Mouse (Mus musculus): ENCODE measurements around the gene Slc36a2.
A peak's percentile ranks its signal among the peaks of the same experiment; 100 is the strongest.
"Not testable (repeated sequence)": the region's sequence is repeated elsewhere in the genome, so short reads cannot be mapped to it uniquely, and the experiment has no call there.

Slc36a2 gene

GRCm38 (mm10) chr11:55131077-55131742, 53.7 kb downstream of the Slc36a2 start:
- DNase-seq: no peak

DNA sequence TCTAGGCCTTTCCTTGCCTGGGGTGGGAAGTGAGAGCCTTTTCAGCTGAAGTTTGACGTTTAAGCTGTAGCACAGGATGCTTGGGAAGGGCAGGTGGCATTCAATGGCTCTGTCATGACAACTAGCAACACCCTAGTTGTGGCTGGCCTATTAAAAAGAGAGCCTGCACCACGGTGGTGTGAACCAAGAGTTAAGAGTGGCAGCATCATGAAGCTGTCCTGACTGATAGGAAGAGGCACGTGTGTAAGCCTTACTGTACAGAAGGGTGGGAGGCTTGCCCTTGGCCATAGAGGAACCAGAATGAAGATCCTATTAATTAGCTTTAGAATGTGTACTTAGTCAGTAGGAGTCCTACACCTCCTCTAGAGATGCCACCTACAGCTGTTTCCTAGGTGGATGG, 56.5 kb downstream of the Slc36a2 start:
- DNase-seq: no peak

DNA sequence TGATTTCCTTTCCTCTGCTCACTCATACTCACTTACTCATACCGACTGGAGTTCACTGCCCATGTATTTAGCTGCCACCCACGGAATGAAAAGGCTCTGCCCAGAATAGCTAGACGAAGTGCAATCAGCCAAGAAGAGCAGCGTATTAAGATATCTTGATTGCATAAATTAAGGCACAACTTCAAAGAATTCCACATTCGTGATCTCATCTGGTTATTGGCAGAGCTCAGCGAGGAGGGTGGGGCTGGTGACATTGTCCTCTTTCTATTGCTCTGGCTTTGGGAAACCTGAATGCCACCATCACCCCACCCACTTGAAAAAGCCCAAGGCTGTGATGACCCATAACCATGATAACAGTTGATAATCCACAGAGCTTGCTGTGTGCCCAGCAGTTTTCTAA, 56.9 kb downstream of the Slc36a2 start:
- no peak for DNase-seq

DNA sequence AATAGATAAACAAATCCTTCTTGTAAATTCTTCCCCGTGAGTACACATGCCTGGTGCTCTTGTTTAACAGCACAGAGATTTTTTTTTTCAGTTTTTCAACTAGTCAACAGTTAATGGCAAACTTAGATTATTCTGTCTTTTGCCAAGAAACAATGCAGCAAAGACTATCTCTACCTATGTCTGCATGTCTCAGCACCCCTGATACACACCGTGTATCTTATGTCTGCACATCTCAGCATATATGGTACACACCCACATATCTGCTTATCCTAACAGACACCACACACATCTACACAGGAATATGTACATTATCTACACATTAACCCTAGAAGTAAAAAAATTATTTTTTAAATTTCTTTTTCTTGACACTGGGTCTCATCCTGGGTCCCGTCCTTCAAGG, 58.2 kb downstream of the Slc36a2 start:
- no peak for DNase-seq

GRCm38 (mm10) chr11:55121430-55121829, 63.4 kb downstream of the Slc36a2 start:
- DNase-seq: no peak

DNA sequence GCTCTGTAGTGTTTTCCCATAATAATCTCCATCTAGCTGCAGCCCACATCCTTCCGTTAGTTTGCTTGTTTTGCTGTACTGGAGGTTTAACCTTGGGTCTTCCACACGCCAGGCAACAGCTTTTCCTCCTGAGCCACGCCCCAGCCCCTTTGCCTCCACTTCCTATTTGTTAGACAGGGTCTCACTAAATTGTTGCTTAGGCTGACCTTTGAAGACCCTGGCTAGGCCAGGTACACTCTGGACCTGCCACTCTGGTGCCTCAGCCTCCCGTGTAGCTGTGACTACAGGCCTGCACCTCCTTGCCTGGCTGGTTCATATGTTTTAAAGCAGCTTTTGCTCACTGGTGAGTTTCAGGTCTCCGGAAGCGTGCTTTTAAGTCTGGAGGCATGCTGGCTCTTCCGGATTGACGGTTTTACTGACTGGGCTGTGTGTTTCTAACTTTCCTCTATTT, 64.0 kb downstream of the Slc36a2 start:
- no peak for DNase-seq

GRCm38 (mm10) chr11:55120279-55120678, 64.6 kb downstream of the Slc36a2 start:
- no peak for DNase-seq

- no peak for DNase-seq
Observed at GRCm38 (mm10) chr11:55117031-55117430, 67.8 kb downstream of the Slc36a2 start.

GRCm38 (mm10) chr11:55116004-55116403, 68.9 kb downstream of the Slc36a2 start:
- DNase-seq: no peak

- DNase-seq: no peak
Observed at GRCm38 (mm10) chr11:55114291-55114690, 70.6 kb downstream of the Slc36a2 start.

DNA sequence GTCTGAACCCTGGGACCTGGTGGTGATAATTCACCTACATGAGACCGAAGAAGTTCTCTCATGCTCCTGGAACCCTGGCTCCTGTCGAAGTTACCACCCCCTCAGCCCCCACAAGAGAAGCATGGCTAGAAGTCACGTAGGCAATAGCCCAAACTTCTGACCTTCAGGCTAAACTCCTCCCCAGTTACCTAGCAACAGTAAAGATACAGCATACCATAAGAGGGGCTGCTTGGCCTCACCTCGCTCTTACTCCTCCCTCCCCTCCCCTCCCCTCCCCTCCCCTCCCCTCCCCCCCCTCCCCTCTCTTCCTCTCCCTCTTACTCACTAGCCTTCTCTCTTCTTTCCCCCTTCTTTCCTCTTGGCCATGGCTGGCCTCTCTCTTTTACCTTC, 71.0 kb downstream of the Slc36a2 start:
- not testable (repeated sequence) for DNase-seq

GRCm38 (mm10) chr11:55113209-55113860, 71.5 kb downstream of the Slc36a2 start:
- DNase-seq: no peak

GRCm38 (mm10) chr11:55110566-55111169, 74.2 kb downstream of the Slc36a2 start:
- peak; percentile 20 to 21 for DNase-seq

DNA sequence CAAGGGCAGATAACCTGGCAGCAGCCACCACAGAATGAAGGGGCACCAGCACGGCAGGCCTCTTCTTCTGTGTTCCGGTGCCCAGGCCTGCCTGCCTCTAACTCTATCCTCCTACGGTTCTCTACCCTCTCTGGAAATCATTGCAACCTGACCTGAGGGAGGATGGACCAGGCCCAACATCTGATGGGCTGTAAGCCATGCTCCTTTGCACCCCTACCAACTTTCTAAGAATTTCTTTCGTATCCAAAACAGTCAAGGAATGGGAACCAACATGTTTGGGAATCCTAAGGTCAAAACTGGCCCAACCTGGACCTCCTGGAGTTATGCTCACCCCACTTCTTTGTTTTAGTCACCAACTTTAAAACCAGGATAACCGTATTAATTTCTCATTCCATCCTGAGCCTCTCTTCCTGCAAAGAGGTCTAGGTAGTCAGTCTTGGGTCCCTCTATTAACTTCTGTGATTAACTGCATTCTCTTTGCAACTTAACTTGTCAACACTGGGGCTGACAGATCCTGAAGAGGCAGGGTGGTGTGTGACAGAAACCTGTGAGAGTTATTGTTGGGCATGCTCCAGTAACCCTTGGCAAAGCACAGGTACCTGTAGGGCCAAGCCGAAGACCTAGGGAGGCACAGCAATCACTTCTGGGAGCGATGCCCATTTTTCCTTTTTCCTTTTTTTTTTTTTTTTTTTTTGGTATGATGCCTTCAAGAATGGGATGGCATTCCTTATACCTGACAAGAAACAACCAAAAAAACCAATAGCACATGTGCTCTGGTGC, 75.2 kb downstream of the Slc36a2 start:
- peak in 1 of 2 experiments; percentile 26 for DNase-seq
